Mouse (Mus musculus) cortical plate, adult 2 months (tissue): ENCODE measurements around the gene H2-T24.
A peak's percentile ranks its signal among the peaks of the same experiment; 100 is the strongest.

Experiments
- CTCF ChIP-seq: fragments of 200-500 bp; IDR thresholded peaks from 2 replicates; pipeline ENCODE4 v1.5.1; 2011; ENCODE audit warnings: mild to moderate bottlenecking, control low read depth, low read length; ENCODE audit not compliant: insufficient read depth; ENCODE audit errors: extremely low read depth
- POLR2A ChIP-seq: fragments of 200-500 bp; IDR thresholded peaks from 2 replicates; pipeline ENCODE4 v1.6.1; 2011; ENCODE audit warnings: mild to moderate bottlenecking, low read length, control low read depth; ENCODE audit not compliant: insufficient read depth; ENCODE audit errors: extremely low read depth

- no peak for TF ChIP-seq CTCF
- TF ChIP-seq POLR2A: peak; percentile 84
Observed at GRCm38 (mm10) chr17:35969418-35970389, 50.7 kb downstream of the H2-T24 start, which contains the start of gene Abcf1.
